Comparison of ENCODE assay signal across 15 mouse cellular contexts in genomic region chr6:99800324-99800723, GRCm38 (mm10).
DNase-seq lines count a peak whose midpoint lies in the region; ATAC-seq and TF ChIP-seq lines count a peak whose summit lies in the region.
"Had no signal": no experiment of that assay in that cellular context is flagged by ENCODE, and none has a peak within 500 bp of the region (broad histone marks: within the 10 kb centered on the region; RNA-seq: fewer than 3 reads in every experiment).

No protein-coding gene starts in this region.

- H3K4me2 ChIP-seq in lung, embryonic 15.5 days: 0 out of 2 replicates have a peak overlapping the region, but pooled peaks have one; percentile 8
- H3K4me2 ChIP-seq in limb, embryonic 12.5 days: peak overlapping the region; percentile 21; the same call in 1 of the 2 replicates
- no peak overlapping the region for H3K4me2 ChIP-seq in liver, postnatal 0 days (ENCODE audit: low read depth, low read length)

- no peaks in the 10 kb centered on the region for H3K27me3 ChIP-seq in lung, embryonic 15.5 days
- H3K27me3 ChIP-seq in limb, embryonic 12.5 days: peaks cover 19% of the 10 kb centered on the region
- no peaks in the 10 kb centered on the region for H3K27me3 ChIP-seq in liver, postnatal 0 days (ENCODE audit: insufficient read depth, low read length)
- H3K27me3 ChIP-seq: CH12.LX had no signal

- no peaks in the 10 kb centered on the region for H3K9me3 ChIP-seq in lung, embryonic 15.5 days
- no peaks in the 10 kb centered on the region for H3K9me3 ChIP-seq in limb, embryonic 12.5 days
- no peaks in the 10 kb centered on the region for H3K9me3 ChIP-seq in liver, postnatal 0 days (ENCODE audit: low read length)
- H3K9me3 ChIP-seq: hindbrain, embryonic 10.5 days had no signal

- no peaks in the 10 kb centered on the region for H3K36me3 ChIP-seq in lung, embryonic 15.5 days
- no peaks in the 10 kb centered on the region for H3K36me3 ChIP-seq in limb, embryonic 12.5 days
- H3K36me3 ChIP-seq in liver, postnatal 0 days (replicated peaks; ENCODE audit: insufficient read depth, low read length): no peaks in the 10 kb centered on the region
- H3K36me3 ChIP-seq: hindbrain, embryonic 10.5 days had no signal

- no peak overlapping the region for H3K9ac ChIP-seq in lung, embryonic 15.5 days
- no peak overlapping the region for H3K9ac ChIP-seq in limb, embryonic 12.5 days (replicated peaks)
- H3K9ac ChIP-seq in liver, postnatal 0 days (replicated peaks): no peak overlapping the region

- no peak overlapping the region for H3K4me3 ChIP-seq in lung, embryonic 15.5 days
- H3K4me3 ChIP-seq in limb, embryonic 12.5 days (replicated peaks): no peak overlapping the region
- no peak overlapping the region for H3K4me3 ChIP-seq in liver, postnatal 0 days (ENCODE audit: low read depth, low read length)
- H3K4me3 ChIP-seq: hindbrain, embryonic 10.5 days; left cerebral cortex, adult 2 months; myocyte had no signal

- peak overlapping the region; percentile 24; the same call in 1 of the 2 replicates for H3K27ac ChIP-seq in lung, embryonic 15.5 days
- H3K27ac ChIP-seq in limb, embryonic 12.5 days: no peak overlapping the region
- H3K27ac ChIP-seq in liver, postnatal 0 days (ENCODE audit: low read depth): no peak overlapping the region
- H3K27ac ChIP-seq: hindbrain, embryonic 10.5 days; left cerebral cortex, adult 2 months had no signal

- DNase-seq in embryo, embryonic 10 days (ENCODE audit: low spot score): peak; percentile 47
- no peak for DNase-seq in embryo, embryonic 9.5 days (ENCODE audit: extremely low spot score)
- no peak for DNase-seq in lung, postnatal 25 days (ENCODE audit: low spot score)
- DNase-seq in embryo, embryonic 11 days: peak; percentile 54
- no peak for DNase-seq in adrenal gland, postnatal 4 days (ENCODE audit: low spot score in 2 of 2)
- DNase-seq in liver, postnatal 0 days: no peak
- DNase-seq: cerebellum, adult 18-20 months; kidney, adult 18-20 months; thymus, adult 18-20 months had no signal

- ATAC-seq in lung, embryonic 15.5 days (ENCODE audit: borderline replicate concordance, extremely low read depth, low FRiP score, low TSS enrichment): peak; percentile 50; the same call in 1 of the 2 replicates
- peak; percentile 80; the same call in 1 of the 2 replicates for ATAC-seq in limb, embryonic 12.5 days (ENCODE audit: insufficient number of reproducible peaks, insufficient read depth, low FRiP score, low TSS enrichment, low read depth)
- no peak for ATAC-seq in liver, postnatal 0 days

- WGBS in lung, embryonic 15.5 days: 25% methylated on average over 14 of the region's 14 CpGs
- 16% methylated on average over 14 of the region's 14 CpGs for WGBS in limb, embryonic 12.5 days
- 56% methylated on average over 14 of the region's 14 CpGs for WGBS in liver, postnatal 0 days (ENCODE audit: insufficient replicate concordance)

- no peak for TF ChIP-seq EP300 in liver, postnatal 0 days (IDR thresholded peaks at IDR 0.05; ENCODE audit: low read depth)

- no peak for TF ChIP-seq CTCF in liver, postnatal 0 days (IDR thresholded peaks at IDR 0.05; ENCODE audit: low read depth)

- H3K4me1 ChIP-seq in lung, embryonic 15.5 days: peaks cover 26% of the 10 kb centered on the region
- H3K4me1 ChIP-seq in limb, embryonic 12.5 days (replicated peaks): peaks cover 23% of the 10 kb centered on the region
- H3K4me1 ChIP-seq in liver, postnatal 0 days (ENCODE audit: insufficient read depth): no peaks in the 10 kb centered on the region

Comparison
In these comparisons a context has a peak if more than half of its experiments do, and no peak if none do; other contexts are left out.
1. DNase-seq: peak in embryo, embryonic 10 days (single experiment) and embryo, embryonic 11 days (single experiment); none in embryo, embryonic 9.5 days (single experiment), lung, postnatal 25 days (single experiment), adrenal gland, postnatal 4 days (0 of 2) and liver, postnatal 0 days (single experiment).